Mouse (Mus musculus) midbrain, embryonic 16.5 days (tissue): ENCODE results near the gene Ubap1. TPM values are rescaled to one million over a fixed set of nuclear protein-coding genes. Genes with fewer than 3 reads are reported as not detected.

Experiments used
- ATAC-seq: fragments of 200-750 bp; cut with Nextera tagmentation; 2 replicates; pipeline ENCODE4 v1.8.0; 2017; ENCODE audit warnings: moderate TSS enrichment
- H3K27ac ChIP-seq: fragments of 300-500 bp; sonication (generic); 2 replicates; pipeline ENCODE4 v1.5.1; 2014; ENCODE audit warnings: mild to moderate bottlenecking, low read length, mixed read lengths
- H3K27me3 ChIP-seq: fragments of 300-500 bp; sonication (generic); 2 replicates; pipeline ENCODE4 v1.6.1; 2014; ENCODE audit warnings: low read depth, low read length, mixed read lengths; ENCODE audit not compliant: control insufficient read depth, insufficient read depth
- H3K36me3 ChIP-seq: fragments of 300-500 bp; sonication (generic); 2 replicates; pipeline ENCODE4 v1.6.1; 2014; ENCODE audit warnings: mild to moderate bottlenecking, low read length, moderate library complexity, mixed read lengths; ENCODE audit not compliant: control insufficient read depth, insufficient read depth
- H3K4me1 ChIP-seq: fragments of 300-500 bp; sonication (generic); 2 replicates; pipeline ENCODE4 v1.6.1; 2014; ENCODE audit warnings: mild to moderate bottlenecking, low read length, mixed read lengths; ENCODE audit not compliant: control insufficient read depth, insufficient read depth
- H3K4me2 ChIP-seq: fragments of 300-500 bp; sonication (generic); 2 replicates; pipeline ENCODE4 v1.6.1; 2014; ENCODE audit warnings: mild to moderate bottlenecking, low read length, mixed read lengths
- H3K4me3 ChIP-seq: fragments of 300-500 bp; sonication (generic); 2 replicates; pipeline ENCODE4 v1.5.1; 2014; ENCODE audit warnings: low read depth, mild to moderate bottlenecking, low read length, moderate library complexity, mixed read lengths
- H3K9ac ChIP-seq: fragments of 300-500 bp; sonication (generic); 2 replicates; pipeline ENCODE4 v1.6.1; 2014; ENCODE audit warnings: low read depth, low read length, mixed read lengths
- H3K9me3 ChIP-seq: fragments of 300-500 bp; sonication (generic); replicated peaks from 2 replicates; pipeline ENCODE4 v1.6.1; 2014; ENCODE audit warnings: mild to moderate bottlenecking, low read length, mixed read lengths; ENCODE audit not compliant: control insufficient read depth, poor library complexity, severe bottlenecking
- WGBS: fragments of 180-500 bp; shearing (Covaris S2); extraction: QIAGEN DNeasy Blood & Tissue Kit; methylation state at CpG from one replicate; pipeline ENCODE4 v1.1.7; 2014; 5-methylcytosine and 5-hydroxymethylcytosine counted together
- polyA plus RNA-seq: library from polyadenylated mRNA; unstranded; fragments of >200 nt; fragmentation: Nextera tagmentation; extraction: Ambion mirVana; gene quantifications from 2 replicates; pipeline ENCODE4 v1.2.1, GENCODE M21; 2015

The Ubap1 gene
- polyA plus RNA-seq, 1 experiment from 2014 or later: 64.4 TPM

GRCm38 (mm10) chr4:41347839-41348238, 957 bp upstream of the Ubap1 start:
- peak overlapping the region; percentile 48 for H3K4me2 ChIP-seq
- no peak overlapping the region for H3K9ac ChIP-seq
- 58% methylated on average over 5 of the region's 5 CpGs for WGBS
- peak overlapping the region; percentile 27; the same call in 1 of the 2 replicates for H3K4me3 ChIP-seq
- no peak for ATAC-seq
- H3K27ac ChIP-seq: no peak overlapping the region
- no peaks in the 10 kb centered on the region for H3K36me3 ChIP-seq
- peaks cover 16% of the 10 kb centered on the region for H3K4me1 ChIP-seq
- H3K9me3 ChIP-seq: no peaks in the 10 kb centered on the region
- H3K27me3 ChIP-seq: no peaks in the 10 kb centered on the region

GRCm38 (mm10) chr4:41349199-41349591, 399 bp downstream of the Ubap1 start:
- Histone ChIP-seq H3K27me3 (no peaks in the 10 kb centered on the region), H3K9me3 (no peaks in the 10 kb centered on the region), H3K4me1 (peaks cover 16% of the 10 kb centered on the region), H3K36me3 (no peaks in the 10 kb centered on the region), H3K9ac (peak overlapping the region; percentile 78), H3K4me3 (peak overlapping the region; percentile 74), H3K27ac (peak overlapping the region; percentile 96), H3K4me2 (peak overlapping the region; percentile 87)
- under 1% methylated on average over 26 of the region's 28 CpGs for WGBS
- no peak; the same call in 1 of the 2 replicates for ATAC-seq

- Histone ChIP-seq H3K4me2 (no peak overlapping the region), H3K36me3 (no peaks in the 10 kb centered on the region; the same call in 1 of the 2 replicates), H3K27me3 (no peaks in the 10 kb centered on the region), H3K9me3 (no peaks in the 10 kb centered on the region), H3K9ac (no peak overlapping the region), H3K27ac (no peak overlapping the region), H3K4me1 (peaks cover 13% of the 10 kb centered on the region), H3K4me3 (no peak overlapping the region)
- ATAC-seq: no peak
- WGBS: 93% methylated on average over 4 of the region's 4 CpGs
These were observed 4.0 kb downstream of the Ubap1 start for GRCm38 (mm10) chr4:41352758-41353157.

- no peaks in the 10 kb centered on the region; the same call in 1 of the 2 replicates for H3K36me3 ChIP-seq
- no peak overlapping the region for H3K4me3 ChIP-seq
- H3K27ac ChIP-seq: no peak overlapping the region
- H3K27me3 ChIP-seq: no peaks in the 10 kb centered on the region
- no peak overlapping the region for H3K4me2 ChIP-seq
- no peaks in the 10 kb centered on the region for H3K9me3 ChIP-seq
- H3K4me1 ChIP-seq: peaks cover 8% of the 10 kb centered on the region
- no peak for ATAC-seq
- no peak overlapping the region for H3K9ac ChIP-seq
- 100% methylated on average over 1 of the region's 1 CpGs for WGBS
These were observed 4.5 kb downstream of the Ubap1 start for GRCm38 (mm10) chr4:41353265-41353664.

GRCm38 (mm10) chr4:41357154-41357553, 8.4 kb downstream of the Ubap1 start:
- Histone ChIP-seq H3K27ac (no peak overlapping the region), H3K4me3 (no peak overlapping the region), H3K4me2 (no peak overlapping the region), H3K4me1 (no peaks in the 10 kb centered on the region), H3K27me3 (no peaks in the 10 kb centered on the region), H3K9me3 (no peaks in the 10 kb centered on the region), H3K36me3 (no peaks in the 10 kb centered on the region; the same call in 1 of the 2 replicates), H3K9ac (no peak overlapping the region)
- no peak for ATAC-seq
- WGBS: 39% methylated on average over 2 of the region's 2 CpGs

GRCm38 (mm10) chr4:41358669-41359068, 9.9 kb downstream of the Ubap1 start:
- no peak overlapping the region for H3K4me3 ChIP-seq

GRCm38 (mm10) chr4:41359358-41359757, 10.6 kb downstream of the Ubap1 start:
- Histone ChIP-seq H3K4me3 (no peak overlapping the region), H3K36me3 (no peaks in the 10 kb centered on the region; the same call in 1 of the 2 replicates), H3K9me3 (no peaks in the 10 kb centered on the region), H3K4me1 (no peaks in the 10 kb centered on the region), H3K27me3 (no peaks in the 10 kb centered on the region), H3K9ac (no peak overlapping the region), H3K4me2 (no peak overlapping the region), H3K27ac (no peak overlapping the region)
- no peak for ATAC-seq
- WGBS: 94% methylated on average over 7 of the region's 7 CpGs

More at GRCm38 (mm10) chr4:41358669-41359068, 9.9 kb downstream of the Ubap1 start:
- no peak overlapping the region for H3K9ac ChIP-seq
- H3K27me3 ChIP-seq: no peaks in the 10 kb centered on the region
- 92% methylated on average over 2 of the region's 2 CpGs for WGBS
- H3K27ac ChIP-seq: no peak overlapping the region
- H3K9me3 ChIP-seq: no peaks in the 10 kb centered on the region
- H3K4me2 ChIP-seq: no peak overlapping the region
- ATAC-seq: no peak
- no peaks in the 10 kb centered on the region for H3K4me1 ChIP-seq
- H3K36me3 ChIP-seq: no peaks in the 10 kb centered on the region; the same call in 1 of the 2 replicates

- Histone ChIP-seq H3K27me3 (no peaks in the 10 kb centered on the region), H3K4me3 (no peak overlapping the region), H3K27ac (no peak overlapping the region), H3K4me1 (no peaks in the 10 kb centered on the region), H3K9ac (no peak overlapping the region), H3K36me3 (no peaks in the 10 kb centered on the region; the same call in 1 of the 2 replicates), H3K9me3 (no peaks in the 10 kb centered on the region), H3K4me2 (no peak overlapping the region)
- 93% methylated on average over 3 of the region's 3 CpGs for WGBS
- no peak for ATAC-seq
These were observed 12.3 kb downstream of the Ubap1 start for GRCm38 (mm10) chr4:41361059-41361458.

GRCm38 (mm10) chr4:41368198-41368597, 19.4 kb downstream of the Ubap1 start:
- Histone ChIP-seq H3K9me3 (no peaks in the 10 kb centered on the region), H3K4me1 (no peaks in the 10 kb centered on the region), H3K4me3 (no peak overlapping the region), H3K4me2 (no peak overlapping the region), H3K9ac (no peak overlapping the region), H3K27me3 (no peaks in the 10 kb centered on the region), H3K27ac (no peak overlapping the region), H3K36me3 (peaks cover 9% of the 10 kb centered on the region)
- 89% methylated on average over 4 of the region's 4 CpGs for WGBS
- no peak for ATAC-seq
